9 mouse cellular contexts compared by ENCODE assay signal in the genomic region with DNA sequence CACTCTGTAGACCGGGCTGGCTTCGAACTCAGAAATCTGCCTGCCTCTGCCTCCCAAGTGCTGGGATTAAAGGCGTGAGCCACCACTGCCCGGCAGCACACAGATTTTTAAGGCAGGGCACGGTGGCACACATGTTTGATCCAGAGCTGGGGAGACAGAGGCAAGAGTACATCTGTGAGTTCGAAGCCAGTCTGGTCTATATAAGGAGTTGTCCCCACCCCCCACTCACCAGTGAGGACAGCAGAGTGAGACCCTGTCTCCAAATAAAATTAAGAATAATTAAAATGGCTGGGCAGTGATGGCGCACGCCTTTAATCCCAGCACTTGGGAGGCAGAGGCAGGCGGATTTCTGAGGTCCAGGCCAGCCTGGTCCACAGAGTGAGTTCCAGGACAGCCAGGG. TPM values are rescaled to one million over a fixed set of nuclear protein-coding genes. Genes with fewer than 3 reads are reported as not detected.
A peak's percentile ranks its signal among the peaks of the same experiment; 100 is the strongest.
DNase-seq lines count a peak whose midpoint lies in the region; ATAC-seq and TF ChIP-seq lines count a peak whose summit lies in the region.
"Not testable (repeated sequence)": the region's sequence is repeated elsewhere in the genome, so short reads cannot be mapped to it uniquely, and the experiment has no call there.
"Had no signal": no experiment of that assay in that cellular context is flagged by ENCODE, and none has a peak within 500 bp of the region (broad histone marks: within the 10 kb centered on the region; RNA-seq: fewer than 3 reads in every experiment).

No protein-coding gene starts in this region.

- not testable (repeated sequence) for DNase-seq in CH12.LX (ENCODE audit: extremely low read depth); hindbrain, embryonic 11.5 days (ENCODE audit: low spot score); liver, adult 2 months (ENCODE audit: extremely low read depth, low read depth, low spot score); midbrain, embryonic 11.5 days (ENCODE audit: low spot score, missing footprints); spleen, adult 2 months (ENCODE audit: low read depth in 1 of 2, low spot score in 2 of 2)
- peak; percentile 82 for DNase-seq in cerebellum, adult 9-10 months

- 65% methylated on average over 9 of the region's 9 CpGs for WGBS in forebrain, embryonic 15.5 days
- 67% methylated on average over 9 of the region's 9 CpGs for WGBS in hindbrain, embryonic 11.5 days
- WGBS in kidney, embryonic 14.5 days = 67% methylated on average over 9 of the region's 9 CpGs
- WGBS in liver, adult 2 months = 64% methylated on average over 9 of the region's 9 CpGs
- WGBS in midbrain, embryonic 11.5 days = 62% methylated on average over 9 of the region's 9 CpGs
- 65% methylated on average over 9 of the region's 9 CpGs for WGBS in spleen, adult 2 months

- peaks cover 3 to 52% of the 10 kb centered on the region in 2 experiments; a peak in 3 of 4 replicates for H3K4me1 ChIP-seq in CH12.LX (ENCODE audit: control insufficient read depth in 1 of 2, insufficient read depth in 2 of 2)
- peaks cover 44% of the 10 kb centered on the region for H3K4me1 ChIP-seq in forebrain, embryonic 15.5 days
- H3K4me1 ChIP-seq in hindbrain, embryonic 11.5 days (replicated peaks; ENCODE audit: control insufficient read depth, insufficient read depth, low read length) = not testable (repeated sequence)
- H3K4me1 ChIP-seq in kidney, embryonic 14.5 days (ENCODE audit: control insufficient read depth, insufficient read depth, low read length) = peaks cover 26% of the 10 kb centered on the region
- H3K4me1 ChIP-seq in liver, adult 2 months (ENCODE audit: control insufficient read depth, insufficient read depth, low read length) = peaks cover 22% of the 10 kb centered on the region
- peaks cover 31% of the 10 kb centered on the region for H3K4me1 ChIP-seq in midbrain, embryonic 11.5 days (ENCODE audit: control insufficient read depth, insufficient read depth, low read length)
- H3K4me1 ChIP-seq in spleen, adult 2 months (ENCODE audit: control insufficient read depth, insufficient read depth, insufficient read length) = peaks cover 14% of the 10 kb centered on the region

- H3K9ac ChIP-seq in CH12.LX (ENCODE audit: insufficient read depth, low read depth) = peak overlapping the region; percentile 42; the same call in 1 of the 2 replicates
- not testable (repeated sequence) for H3K9ac ChIP-seq in forebrain, embryonic 15.5 days (replicated peaks); hindbrain, embryonic 11.5 days (ENCODE audit: low read depth, low read length); kidney, embryonic 14.5 days (ENCODE audit: low read depth, low read length); liver, adult 2 months (ENCODE audit: low read depth, low read length); midbrain, embryonic 11.5 days (ENCODE audit: low read length)

- not testable (repeated sequence) for ATAC-seq in forebrain, embryonic 15.5 days (replicated peaks); hindbrain, embryonic 11.5 days (ENCODE audit: low FRiP score); kidney, embryonic 14.5 days (ENCODE audit: low FRiP score, low TSS enrichment); midbrain, embryonic 11.5 days (ENCODE audit: low FRiP score)

- TF ChIP-seq EP300 in CH12.LX (IDR thresholded peaks at IDR 0.05; ENCODE audit: low read length) = not testable (repeated sequence)

- in situ Hi-C loops in CH12.LX (cut with MboI; ENCODE audit: low pct_ligation_motif_present, low pct_unique_long_range_greater_than_20kb, low sequenced_read_pairs) = loop anchor here (5.0 kb wide), 1 partner anchor 36 kb away; a partner anchor contains a TSS

- not testable (repeated sequence) for H3K27ac ChIP-seq in CH12.LX (ENCODE audit: insufficient read depth, low read depth); hindbrain, embryonic 11.5 days (ENCODE audit: low read depth, low read length); kidney, embryonic 14.5 days (ENCODE audit: low read depth, low read length); midbrain, embryonic 11.5 days (ENCODE audit: low read depth, low read length)
- 0 out of 2 replicates have a peak overlapping the region, but pooled peaks have one; percentile 35 for H3K27ac ChIP-seq in forebrain, embryonic 15.5 days (replicated peaks)
- peak overlapping the region; percentile 75 for H3K27ac ChIP-seq in liver, adult 2 months (replicated peaks; ENCODE audit: insufficient read depth, low read depth, low read length)
- H3K27ac ChIP-seq in spleen, adult 2 months (ENCODE audit: insufficient read depth, low read length) = peak overlapping the region; percentile 14; the same call in 1 of the 2 replicates

- dilution Hi-C loops in CH12.LX (cut with MboI; ENCODE audit: extremely low pct_ligation_motif_present, extremely low pct_unique_long_range_greater_than_20kb, low sequenced_read_pairs) = not testable (repeated sequence)

- peaks cover 2 to 18% of the 10 kb centered on the region in 2 experiments for H3K36me3 ChIP-seq in CH12.LX (replicated peaks in 1 of 2; ENCODE audit: control insufficient read depth in 1 of 2, insufficient read depth in 1 of 2, low read length in 1 of 2)
- H3K36me3 ChIP-seq in forebrain, embryonic 15.5 days; hindbrain, embryonic 11.5 days (ENCODE audit: control insufficient read depth, insufficient read depth, low read length); kidney, embryonic 14.5 days (ENCODE audit: control insufficient read depth, insufficient read depth, low read length); liver, adult 2 months (ENCODE audit: control insufficient read depth, insufficient read depth, low read length); midbrain, embryonic 11.5 days (ENCODE audit: control insufficient read depth, insufficient read depth, low read length); spleen, adult 2 months (ENCODE audit: control insufficient read depth, insufficient read depth, low read length): not testable (repeated sequence)

- TF ChIP-seq POLR2A in CH12.LX (IDR thresholded peaks at IDR 0.05; ENCODE audit: low read depth, low read length); liver, adult 2 months (IDR thresholded peaks at IDR 0.05; ENCODE audit: extremely low read depth, insufficient read depth, low read length); spleen, adult 2 months (IDR thresholded peaks at IDR 0.05; ENCODE audit: low read depth, low read length): not testable (repeated sequence)

- peaks cover 20% of the 10 kb centered on the region for H3K79me2 ChIP-seq in CH12.LX (replicated peaks; ENCODE audit: control insufficient read depth, extremely low read depth, insufficient read depth, poor library complexity, severe bottlenecking)
- peaks cover 17% of the 10 kb centered on the region; the same call in 1 of the 2 replicates for H3K79me2 ChIP-seq in liver, adult 2 months (ENCODE audit: control insufficient read depth, insufficient read depth, low read length)

- TF ChIP-seq RAD21 in CH12.LX (IDR thresholded peaks at IDR 0.05; ENCODE audit: low read depth, low read length) = not testable (repeated sequence)

- not testable (repeated sequence) for H3K27me3 ChIP-seq in CH12.LX (replicated peaks); forebrain, embryonic 15.5 days; hindbrain, embryonic 11.5 days (ENCODE audit: control insufficient read depth, insufficient read depth, low read length); kidney, embryonic 14.5 days (ENCODE audit: control insufficient read depth, insufficient read depth, low read length); liver, adult 2 months (ENCODE audit: control insufficient read depth, insufficient read depth, low read length); midbrain, embryonic 11.5 days (ENCODE audit: control insufficient read depth, insufficient read depth, low read length); spleen, adult 2 months (ENCODE audit: control insufficient read depth, insufficient read depth, low read length)

- not testable (repeated sequence) for H3K9me3 ChIP-seq in CH12.LX (replicated peaks; ENCODE audit: low read length); forebrain, embryonic 15.5 days; hindbrain, embryonic 11.5 days (ENCODE audit: control insufficient read depth, low read length); kidney, embryonic 14.5 days (ENCODE audit: control insufficient read depth, low read length); midbrain, embryonic 11.5 days (ENCODE audit: control insufficient read depth, low read length)

- H3K4me3 ChIP-seq in CH12.LX (replicated peaks in 1 of 3; ENCODE audit: low read depth in 2 of 3, low read length in 2 of 3, poor library complexity in 1 of 3) = peak overlapping the region in 2 of 3 experiments; percentile 46 to 50
- H3K4me3 ChIP-seq in forebrain, embryonic 15.5 days = peak overlapping the region; percentile 88
- not testable (repeated sequence) for H3K4me3 ChIP-seq in hindbrain, embryonic 11.5 days (ENCODE audit: low read depth, low read length); liver, adult 2 months (ENCODE audit: insufficient read depth, low read depth, low read length)
- H3K4me3 ChIP-seq in kidney, embryonic 14.5 days (ENCODE audit: low read length) = peak overlapping the region; percentile 14; the same call in 1 of the 2 replicates
- H3K4me3 ChIP-seq in midbrain, embryonic 11.5 days (ENCODE audit: low read depth, low read length) = peak overlapping the region; percentile 80; the same call in 1 of the 2 replicates
- 0 out of 2 replicates have a peak overlapping the region, but pooled peaks have one; percentile 9 for H3K4me3 ChIP-seq in spleen, adult 2 months (ENCODE audit: extremely low read depth, insufficient read depth, insufficient read length)

- H3K4me2 ChIP-seq in CH12.LX (ENCODE audit: insufficient read depth, low read depth, poor library complexity, severe bottlenecking) = peak overlapping the region; percentile 34
- H3K4me2 ChIP-seq in forebrain, embryonic 15.5 days (replicated peaks) = peak overlapping the region; percentile 97; the same call in 1 of the 2 replicates
- H3K4me2 ChIP-seq in hindbrain, embryonic 11.5 days (replicated peaks; ENCODE audit: low read depth, low read length) = 0 out of 2 replicates have a peak overlapping the region, but pooled peaks have one; percentile 17
- peak overlapping the region; percentile 31 for H3K4me2 ChIP-seq in kidney, embryonic 14.5 days (replicated peaks; ENCODE audit: low read depth, low read length)
- peak overlapping the region; percentile 98; the same call in 1 of the 2 replicates for H3K4me2 ChIP-seq in midbrain, embryonic 11.5 days

- not testable (repeated sequence) for TF ChIP-seq CTCF in CH12.LX (conservative IDR thresholded peaks at IDR 0.05 in 1 of 2, IDR thresholded peaks at IDR 0.05 in 1 of 2; ENCODE audit: low read depth in 2 of 2, low read length in 2 of 2); liver, adult 2 months (IDR thresholded peaks at IDR 0.05; ENCODE audit: low read depth, low read length); spleen, adult 2 months (IDR thresholded peaks at IDR 0.05; ENCODE audit: extremely low read depth, insufficient read depth, insufficient read length, insufficient replicate concordance)

RNA-seq across cellular contexts. Expression of a gene that starts 1.1 kb away (rescaled TPM):
- total RNA-seq in CH12.LX (2012; rRNA removed) = 68.9 and 79.9 TPM in 2 replicates
- 35.3 and 41.1 TPM in 2 replicates for total RNA-seq in CH12.LX (2014; rRNA removed)
- 93.6 and 126 TPM in 2 replicates for polyA plus RNA-seq in CH12.LX (2012; ENCODE audit: insufficient read length, low read depth)
- 144 and 167 TPM in 2 replicates for polyA plus RNA-seq in forebrain, embryonic 15.5 days (2015; fragmentation: Nextera tagmentation; extraction: Ambion mirVana)
- 100 and 113 TPM in 2 replicates for polyA plus RNA-seq in hindbrain, embryonic 11.5 days (2014; fragmentation: Nextera tagmentation; extraction: Ambion mirVana)
- 85.1 and 118 TPM in 2 replicates for polyA plus RNA-seq in kidney, embryonic 14.5 days (2014; fragmentation: Nextera tagmentation; extraction: Ambion mirVana)
- 11.3 and 13.8 TPM in 2 replicates for total RNA-seq in liver, adult 2 months (2014; rRNA removed)
- polyA plus RNA-seq in liver, adult 2 months (2012; rRNA removed) = 29.0 and 30.2 TPM in 2 replicates
- 104 and 121 TPM in 2 replicates for polyA plus RNA-seq in midbrain, embryonic 11.5 days (2014; fragmentation: Nextera tagmentation; extraction: Ambion mirVana)
- 42.3 and 52.3 TPM in 2 replicates for polyA plus RNA-seq in spleen, adult 2 months (2012; rRNA removed)

RNA-seq across cellular contexts. Expression of a gene that starts 3.5 kb away (rescaled TPM):
- 26.8 and 27.8 TPM in 2 replicates for total RNA-seq in CH12.LX (2012; rRNA removed)
- total RNA-seq in CH12.LX (2014; rRNA removed) = 23.9 and 29.1 TPM in 2 replicates
- polyA plus RNA-seq in CH12.LX (2012; ENCODE audit: insufficient read length, low read depth) = 24.6 and 26.9 TPM in 2 replicates
- 81.1 and 89.5 TPM in 2 replicates for polyA plus RNA-seq in forebrain, embryonic 15.5 days (2015; fragmentation: Nextera tagmentation; extraction: Ambion mirVana)
- polyA plus RNA-seq in hindbrain, embryonic 11.5 days (2014; fragmentation: Nextera tagmentation; extraction: Ambion mirVana) = 50.6 and 51.1 TPM in 2 replicates
- polyA plus RNA-seq in kidney, embryonic 14.5 days (2014; fragmentation: Nextera tagmentation; extraction: Ambion mirVana) = 34.4 and 42.8 TPM in 2 replicates
- 34.9 and 42.9 TPM in 2 replicates for total RNA-seq in liver, adult 2 months (2014; rRNA removed)
- polyA plus RNA-seq in liver, adult 2 months (2012; rRNA removed) = 55.8 and 56.0 TPM in 2 replicates
- polyA plus RNA-seq in midbrain, embryonic 11.5 days (2014; fragmentation: Nextera tagmentation; extraction: Ambion mirVana) = 43.2 and 48.4 TPM in 2 replicates
- 45.3 and 56.4 TPM in 2 replicates for polyA plus RNA-seq in spleen, adult 2 months (2012; rRNA removed)

RNA-seq across cellular contexts. Expression of a gene that starts 31.2 kb away (rescaled TPM):
- total RNA-seq in CH12.LX (2012; rRNA removed) (0.04 TPM in 2 replicates), CH12.LX (2014; rRNA removed) (not detected in 2 replicates)
- polyA plus RNA-seq in CH12.LX (2012; ENCODE audit: insufficient read length, low read depth) = 0.04 TPM in 1 of 2 replicates, not detected in the other
- 0.11 TPM in 2 replicates for polyA plus RNA-seq in forebrain, embryonic 15.5 days (2015; fragmentation: Nextera tagmentation; extraction: Ambion mirVana)
- 0.07 and 0.09 TPM in 2 replicates for polyA plus RNA-seq in hindbrain, embryonic 11.5 days (2014; fragmentation: Nextera tagmentation; extraction: Ambion mirVana)
- 0.08 and 0.17 TPM in 2 replicates for polyA plus RNA-seq in kidney, embryonic 14.5 days (2014; fragmentation: Nextera tagmentation; extraction: Ambion mirVana)
- total RNA-seq in liver, adult 2 months (2014; rRNA removed) = 2.1 and 2.3 TPM in 2 replicates
- polyA plus RNA-seq in liver, adult 2 months (2012; rRNA removed) = 1.8 and 2.8 TPM in 2 replicates
- polyA plus RNA-seq in midbrain, embryonic 11.5 days (2014; fragmentation: Nextera tagmentation; extraction: Ambion mirVana) = 0.05 and 0.07 TPM in 2 replicates
- polyA plus RNA-seq in spleen, adult 2 months (2012; rRNA removed) = 2.3 and 3.0 TPM in 2 replicates
- total RNA-seq: monocyte, adult 5-6 weeks had no signal

RNA-seq across cellular contexts. Expression of a gene that starts 38.1 kb away (rescaled TPM):
- total RNA-seq in CH12.LX (2012; rRNA removed) = 39.3 and 55.0 TPM in 2 replicates
- total RNA-seq in CH12.LX (2014; rRNA removed) = 18.4 and 18.6 TPM in 2 replicates
- 97.1 and 135 TPM in 2 replicates for polyA plus RNA-seq in CH12.LX (2012; ENCODE audit: insufficient read length, low read depth)
- 10.8 and 14.3 TPM in 2 replicates for polyA plus RNA-seq in forebrain, embryonic 15.5 days (2015; fragmentation: Nextera tagmentation; extraction: Ambion mirVana)
- polyA plus RNA-seq in hindbrain, embryonic 11.5 days (2014; fragmentation: Nextera tagmentation; extraction: Ambion mirVana) = 16.1 and 18.9 TPM in 2 replicates
- 14.1 and 25.4 TPM in 2 replicates for polyA plus RNA-seq in kidney, embryonic 14.5 days (2014; fragmentation: Nextera tagmentation; extraction: Ambion mirVana)
- total RNA-seq in liver, adult 2 months (2014; rRNA removed) = 0.37 and 0.81 TPM in 2 replicates
- 0.26 and 0.31 TPM in 2 replicates for polyA plus RNA-seq in liver, adult 2 months (2012; rRNA removed)
- polyA plus RNA-seq in midbrain, embryonic 11.5 days (2014; fragmentation: Nextera tagmentation; extraction: Ambion mirVana) = 20.7 and 24.7 TPM in 2 replicates
- polyA plus RNA-seq in spleen, adult 2 months (2012; rRNA removed) = 2.8 and 4.3 TPM in 2 replicates

RNA-seq across cellular contexts. Expression of a gene that starts 39.0 kb away (rescaled TPM):
- 0.04 TPM in 1 of 2 replicates, not detected in the other for total RNA-seq in CH12.LX (2012; rRNA removed)
- not detected in 2 replicates for total RNA-seq in CH12.LX (2014; rRNA removed)
- not detected in 2 replicates for polyA plus RNA-seq in CH12.LX (2012; ENCODE audit: insufficient read length, low read depth)
- 0.69 and 0.74 TPM in 2 replicates for polyA plus RNA-seq in forebrain, embryonic 15.5 days (2015; fragmentation: Nextera tagmentation; extraction: Ambion mirVana)
- polyA plus RNA-seq in hindbrain, embryonic 11.5 days (2014; fragmentation: Nextera tagmentation; extraction: Ambion mirVana) = 0.20 and 0.28 TPM in 2 replicates
- 1.1 and 1.3 TPM in 2 replicates for polyA plus RNA-seq in kidney, embryonic 14.5 days (2014; fragmentation: Nextera tagmentation; extraction: Ambion mirVana)
- total RNA-seq in liver, adult 2 months (2014; rRNA removed) = 19.2 and 24.6 TPM in 2 replicates
- polyA plus RNA-seq in liver, adult 2 months (2012; rRNA removed) = 42.7 and 58.2 TPM in 2 replicates
- polyA plus RNA-seq in midbrain, embryonic 11.5 days (2014; fragmentation: Nextera tagmentation; extraction: Ambion mirVana) = 0.07 TPM in 1 of 2 replicates, not detected in the other
- 0.30 and 0.36 TPM in 2 replicates for polyA plus RNA-seq in spleen, adult 2 months (2012; rRNA removed)
- total RNA-seq: monocyte, adult 5-6 weeks had no signal

Comparison
In these comparisons a context has a peak if more than half of its experiments do, and no peak if none do; other contexts are left out.
1. H3K4me2 ChIP-seq: peak in every context shown above with its lines; median percentile 98 in midbrain, embryonic 11.5 days; 97 in forebrain, embryonic 15.5 days; 34 in CH12.LX; 31 in kidney, embryonic 14.5 days; 17 in hindbrain, embryonic 11.5 days.